Mouse (Mus musculus): ENCODE measurements around the gene Itga5. TPM values are rescaled to one million over a fixed set of nuclear protein-coding genes. Genes with fewer than 3 reads are reported as not detected.

The Itga5 gene
- total RNA-seq, 2 experiments from 2014 or later, result 10.5 to 16.4 TPM

GRCm38 (mm10) chr15:103315011-103315502, 51.5 kb downstream of the Itga5 start:
- ATAC-seq (replicated peaks; ENCODE audit: poor library complexity), result peak; percentile 36

- ATAC-seq (replicated peaks; ENCODE audit: poor library complexity), result no peak
Observed at GRCm38 (mm10) chr15:103314181-103314580, 52.4 kb downstream of the Itga5 start.

- ATAC-seq (replicated peaks; ENCODE audit: poor library complexity), result peak; percentile 38; the same call in 1 of the 2 replicates
Observed at GRCm38 (mm10) chr15:103313495-103314095, 53.0 kb downstream of the Itga5 start.

- ATAC-seq (replicated peaks; ENCODE audit: poor library complexity), result peak; percentile 37
Observed at GRCm38 (mm10) chr15:103310365-103310910, 56.1 kb downstream of the Itga5 start, which contains the start of gene Gpr84. Gene Gpr84 (minus strand): TSS chr15:103310612.

- ATAC-seq (replicated peaks; ENCODE audit: poor library complexity), result no peak
Observed at GRCm38 (mm10) chr15:103308876-103309580, 57.5 kb downstream of the Itga5 start.

GRCm38 (mm10) chr15:103308056-103308875, 58.3 kb downstream of the Itga5 start:
- ATAC-seq (replicated peaks; ENCODE audit: poor library complexity), result peak; percentile 27

- ATAC-seq (replicated peaks; ENCODE audit: poor library complexity), result peak; percentile 59
Observed at GRCm38 (mm10) chr15:103307125-103307524, 59.4 kb downstream of the Itga5 start.

GRCm38 (mm10) chr15:103305792-103306645, 60.5 kb downstream of the Itga5 start:
- no peak for ATAC-seq (replicated peaks; ENCODE audit: poor library complexity)

- ATAC-seq (replicated peaks; ENCODE audit: poor library complexity), result peak; percentile 78
Observed at GRCm38 (mm10) chr15:103305070-103305678, 61.4 kb downstream of the Itga5 start.

GRCm38 (mm10) chr15:103304616-103304969, 62.0 kb downstream of the Itga5 start:
- ATAC-seq (replicated peaks; ENCODE audit: poor library complexity), result no peak

GRCm38 (mm10) chr15:103303916-103304615, 62.5 kb downstream of the Itga5 start:
- no peak for ATAC-seq (replicated peaks; ENCODE audit: poor library complexity)

GRCm38 (mm10) chr15:103302341-103303021, 64.1 kb downstream of the Itga5 start:
- ATAC-seq (replicated peaks; ENCODE audit: poor library complexity), result no peak

GRCm38 (mm10) chr15:103301547-103302340, 64.8 kb downstream of the Itga5 start:
- ATAC-seq (replicated peaks; ENCODE audit: poor library complexity), result no peak

GRCm38 (mm10) chr15:103301046-103301445, 65.5 kb downstream of the Itga5 start:
- no peak for ATAC-seq (replicated peaks; ENCODE audit: poor library complexity)

GRCm38 (mm10) chr15:103300560-103300959, 66.0 kb downstream of the Itga5 start:
- ATAC-seq (replicated peaks; ENCODE audit: poor library complexity), result no peak

- ATAC-seq (replicated peaks; ENCODE audit: poor library complexity), result no peak
Observed at GRCm38 (mm10) chr15:103300067-103300471, 66.5 kb downstream of the Itga5 start.

GRCm38 (mm10) chr15:103299644-103300043, 66.9 kb downstream of the Itga5 start:
- no peak for ATAC-seq (replicated peaks; ENCODE audit: poor library complexity)
